In the genomic region with DNA sequence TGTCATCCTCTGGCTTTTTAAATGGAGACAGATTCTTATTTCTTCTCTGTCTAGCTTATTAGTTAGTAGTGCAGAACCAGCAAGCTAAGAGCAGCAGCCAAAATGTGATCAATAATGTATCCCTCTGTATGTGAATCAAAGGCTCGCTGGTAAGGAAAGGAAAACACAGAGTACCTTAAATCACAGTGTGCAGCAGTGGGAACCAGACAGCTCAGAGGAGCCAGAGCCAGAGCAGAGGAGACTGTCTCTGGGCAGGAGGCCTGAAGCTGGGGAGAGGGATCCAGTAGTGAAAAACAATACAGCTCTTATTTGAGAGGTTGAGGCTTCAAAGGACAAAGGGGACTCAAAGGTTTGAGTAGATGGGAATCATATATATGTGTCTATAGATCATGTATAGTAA, we compare ENCODE assay signal across 26 mouse cellular contexts.
DNase-seq lines count a peak whose midpoint lies in the region; ATAC-seq lines count a peak whose summit lies in the region.
"Had no signal": no experiment of that assay in that cellular context is flagged by ENCODE, and none has a peak within 500 bp of the region (broad histone marks: within the 10 kb centered on the region; RNA-seq: fewer than 3 reads in every experiment).

No protein-coding gene starts in this region.

- no peaks in the 10 kb centered on the region for H3K4me1 ChIP-seq in hindbrain, embryonic 16.5 days (ENCODE audit: control insufficient read depth, insufficient read depth, low read depth, low read length)
- no peaks in the 10 kb centered on the region for H3K4me1 ChIP-seq in hindbrain, embryonic 11.5 days (replicated peaks; ENCODE audit: control insufficient read depth, insufficient read depth, low read length)
- H3K4me1 ChIP-seq in midbrain, embryonic 14.5 days (ENCODE audit: control insufficient read depth, insufficient read depth, low read length) = no peaks in the 10 kb centered on the region
- H3K4me1 ChIP-seq in midbrain, embryonic 10.5 days = no peaks in the 10 kb centered on the region
- no peaks in the 10 kb centered on the region for H3K4me1 ChIP-seq in neural tube, embryonic 13.5 days (replicated peaks)
- H3K4me1 ChIP-seq in neural tube, embryonic 15.5 days = no peaks in the 10 kb centered on the region
- H3K4me1 ChIP-seq: embryonic facial prominence, embryonic 10.5 days; embryonic facial prominence, embryonic 12.5 days; forebrain, embryonic 13.5 days; forebrain, embryonic 15.5 days had no signal

- no peak for DNase-seq in hindbrain, embryonic 11.5 days (ENCODE audit: low spot score)
- peak; percentile 13 for DNase-seq in midbrain, embryonic 14.5 days
- no peak for DNase-seq in midbrain, embryonic 10.5 days (ENCODE audit: low spot score)
- DNase-seq in neural tube, embryonic 10.5 days (ENCODE audit: extremely low spot score, low spot score) = no peak
- no peak for DNase-seq in adrenal gland, adult 2 months
- DNase-seq: adrenal gland, postnatal 10 days; adrenal gland, postnatal 36 days; B cell, adult 2 months; cerebellum, adult 11 months; cerebellum, adult 18-20 months; cerebellum, adult 8-10 months; cerebellum, postnatal 10 days; cerebellum, postnatal 25 days; forebrain, postnatal 0 days had no signal

- WGBS in hindbrain, embryonic 16.5 days = 61% methylated on average over 1 of the region's 1 CpGs
- WGBS in hindbrain, embryonic 11.5 days = 67% methylated on average over 1 of the region's 1 CpGs
- 62% methylated on average over 1 of the region's 1 CpGs for WGBS in midbrain, embryonic 14.5 days
- 84% methylated on average over 1 of the region's 1 CpGs for WGBS in midbrain, embryonic 10.5 days
- WGBS in neural tube, embryonic 13.5 days = 53% methylated on average over 1 of the region's 1 CpGs
- WGBS in neural tube, embryonic 15.5 days = 21% methylated on average over 1 of the region's 1 CpGs

- no peak overlapping the region for H3K4me2 ChIP-seq in hindbrain, embryonic 16.5 days (ENCODE audit: low read length)
- H3K4me2 ChIP-seq in hindbrain, embryonic 11.5 days (replicated peaks; ENCODE audit: low read depth, low read length) = no peak overlapping the region
- no peak overlapping the region for H3K4me2 ChIP-seq in midbrain, embryonic 14.5 days (ENCODE audit: low read length)
- no peak overlapping the region for H3K4me2 ChIP-seq in neural tube, embryonic 13.5 days
- H3K4me2 ChIP-seq in neural tube, embryonic 15.5 days = no peak overlapping the region
- H3K4me2 ChIP-seq: embryonic facial prominence, embryonic 12.5 days; forebrain, embryonic 13.5 days; forebrain, embryonic 15.5 days had no signal

- H3K4me3 ChIP-seq in hindbrain, embryonic 16.5 days (ENCODE audit: low read length) = no peak overlapping the region
- no peak overlapping the region for H3K4me3 ChIP-seq in hindbrain, embryonic 11.5 days (ENCODE audit: low read depth, low read length)
- no peak overlapping the region for H3K4me3 ChIP-seq in midbrain, embryonic 14.5 days (replicated peaks; ENCODE audit: low read depth, low read length)
- no peak overlapping the region for H3K4me3 ChIP-seq in midbrain, embryonic 10.5 days
- H3K4me3 ChIP-seq in neural tube, embryonic 13.5 days = no peak overlapping the region
- no peak overlapping the region for H3K4me3 ChIP-seq in neural tube, embryonic 15.5 days (replicated peaks)
- H3K4me3 ChIP-seq: embryonic facial prominence, embryonic 10.5 days; embryonic facial prominence, embryonic 12.5 days; forebrain, embryonic 13.5 days; forebrain, embryonic 15.5 days had no signal

- no peaks in the 10 kb centered on the region for H3K36me3 ChIP-seq in hindbrain, embryonic 16.5 days (ENCODE audit: control insufficient read depth, insufficient read depth, low read length)
- no peaks in the 10 kb centered on the region for H3K36me3 ChIP-seq in hindbrain, embryonic 11.5 days (ENCODE audit: control insufficient read depth, insufficient read depth, low read length)
- H3K36me3 ChIP-seq in midbrain, embryonic 14.5 days (ENCODE audit: control insufficient read depth, insufficient read depth, low read length) = no peaks in the 10 kb centered on the region
- H3K36me3 ChIP-seq in midbrain, embryonic 10.5 days = no peaks in the 10 kb centered on the region
- H3K36me3 ChIP-seq in neural tube, embryonic 13.5 days = no peaks in the 10 kb centered on the region
- H3K36me3 ChIP-seq in neural tube, embryonic 15.5 days = no peaks in the 10 kb centered on the region
- H3K36me3 ChIP-seq: embryonic facial prominence, embryonic 10.5 days; embryonic facial prominence, embryonic 12.5 days; forebrain, embryonic 15.5 days; G1E had no signal

- H3K9me3 ChIP-seq in hindbrain, embryonic 16.5 days (ENCODE audit: control insufficient read depth, low read length) = no peaks in the 10 kb centered on the region
- H3K9me3 ChIP-seq in hindbrain, embryonic 11.5 days (ENCODE audit: control insufficient read depth, low read length) = no peaks in the 10 kb centered on the region
- no peaks in the 10 kb centered on the region for H3K9me3 ChIP-seq in midbrain, embryonic 14.5 days (ENCODE audit: control insufficient read depth, low read length)
- no peaks in the 10 kb centered on the region for H3K9me3 ChIP-seq in midbrain, embryonic 10.5 days (replicated peaks)
- H3K9me3 ChIP-seq in neural tube, embryonic 13.5 days = no peaks in the 10 kb centered on the region
- H3K9me3 ChIP-seq in neural tube, embryonic 15.5 days (replicated peaks) = no peaks in the 10 kb centered on the region
- H3K9me3 ChIP-seq: embryonic facial prominence, embryonic 10.5 days; embryonic facial prominence, embryonic 12.5 days; forebrain, embryonic 13.5 days; forebrain, embryonic 15.5 days had no signal

- H3K27ac ChIP-seq in hindbrain, embryonic 16.5 days (ENCODE audit: low read depth, low read length) = no peak overlapping the region
- no peak overlapping the region for H3K27ac ChIP-seq in hindbrain, embryonic 11.5 days (ENCODE audit: low read depth, low read length)
- no peak overlapping the region for H3K27ac ChIP-seq in midbrain, embryonic 14.5 days (replicated peaks; ENCODE audit: low read depth, low read length)
- H3K27ac ChIP-seq in midbrain, embryonic 10.5 days (replicated peaks) = no peak overlapping the region
- no peak overlapping the region for H3K27ac ChIP-seq in neural tube, embryonic 13.5 days (replicated peaks)
- 0 out of 2 replicates have a peak overlapping the region, but pooled peaks have one; percentile 18 for H3K27ac ChIP-seq in neural tube, embryonic 15.5 days (replicated peaks)
- H3K27ac ChIP-seq: embryonic facial prominence, embryonic 10.5 days; embryonic facial prominence, embryonic 12.5 days; forebrain, embryonic 13.5 days; forebrain, embryonic 15.5 days had no signal

- ATAC-seq in hindbrain, embryonic 16.5 days = 0 out of 2 replicates have a peak, but pooled peaks have one; percentile 52
- no peak for ATAC-seq in hindbrain, embryonic 11.5 days (ENCODE audit: low FRiP score)
- no peak for ATAC-seq in midbrain, embryonic 14.5 days (ENCODE audit: low FRiP score, low TSS enrichment)
- 0 out of 2 replicates have a peak, but pooled peaks have one; percentile 50 for ATAC-seq in neural tube, embryonic 13.5 days (ENCODE audit: low read depth)
- ATAC-seq in neural tube, embryonic 15.5 days (ENCODE audit: low FRiP score) = no peak
- ATAC-seq: activated CD4-positive, CD25-positive, alpha-beta regulatory T cell, adult 4 months; CD4-positive, CD25-positive, alpha-beta regulatory T cell, adult 4 months; forebrain, embryonic 13.5 days; forebrain, embryonic 15.5 days; forebrain, postnatal 0 days; Patski had no signal

- no peak overlapping the region for H3K9ac ChIP-seq in hindbrain, embryonic 16.5 days (ENCODE audit: low read depth, low read length)
- no peak overlapping the region for H3K9ac ChIP-seq in hindbrain, embryonic 11.5 days (ENCODE audit: low read depth, low read length)
- H3K9ac ChIP-seq in midbrain, embryonic 14.5 days (replicated peaks; ENCODE audit: low read length) = no peak overlapping the region
- H3K9ac ChIP-seq in neural tube, embryonic 13.5 days = no peak overlapping the region
- no peak overlapping the region for H3K9ac ChIP-seq in neural tube, embryonic 15.5 days (replicated peaks)
- H3K9ac ChIP-seq: embryonic facial prominence, embryonic 12.5 days; forebrain, embryonic 13.5 days; forebrain, embryonic 15.5 days; forebrain, postnatal 0 days had no signal

- H3K27me3 ChIP-seq in hindbrain, embryonic 16.5 days (replicated peaks; ENCODE audit: control insufficient read depth, insufficient read depth, low read length) = no peaks in the 10 kb centered on the region
- H3K27me3 ChIP-seq in hindbrain, embryonic 11.5 days (ENCODE audit: control insufficient read depth, insufficient read depth, low read length) = no peaks in the 10 kb centered on the region
- H3K27me3 ChIP-seq in midbrain, embryonic 14.5 days (ENCODE audit: control insufficient read depth, insufficient read depth, low read length) = no peaks in the 10 kb centered on the region
- H3K27me3 ChIP-seq in midbrain, embryonic 10.5 days (ENCODE audit: low read depth, poor library complexity, severe bottlenecking) = no peaks in the 10 kb centered on the region
- no peaks in the 10 kb centered on the region for H3K27me3 ChIP-seq in neural tube, embryonic 13.5 days
- H3K27me3 ChIP-seq in neural tube, embryonic 15.5 days (replicated peaks) = no peaks in the 10 kb centered on the region
- H3K27me3 ChIP-seq: CH12.LX; embryonic facial prominence, embryonic 12.5 days; forebrain, embryonic 13.5 days; forebrain, embryonic 15.5 days; Patski had no signal

Comparison
In these comparisons a context has a peak if more than half of its experiments do, and no peak if none do; other contexts are left out.
1. ATAC-seq: peak in hindbrain, embryonic 16.5 days (single experiment) and neural tube, embryonic 13.5 days (single experiment); none in hindbrain, embryonic 11.5 days (single experiment), midbrain, embryonic 14.5 days (single experiment) and neural tube, embryonic 15.5 days (single experiment).